Mouse (Mus musculus) ES-E14 (cell line): ENCODE results near the gene Nkd2. TPM values are rescaled to one million over a fixed set of nuclear protein-coding genes. Genes with fewer than 3 reads are reported as not detected.

ENCODE experiments used
- DNase-seq: peaks from one replicate; pipeline ENCODE4 v3.0.0-alpha.2; 2013; ENCODE audit warnings: low read depth, low spot score
- H3K27ac ChIP-seq: 2 replicates; pipeline ENCODE4 v1.5.1; 2012; ENCODE audit warnings: low read depth, mild to moderate bottlenecking, low read length, moderate library complexity, mixed read lengths; ENCODE audit not compliant: poor library complexity, insufficient read depth, severe bottlenecking
- H3K36me3 ChIP-seq: 2 replicates; pipeline ENCODE4 v1.6.1; 2012; ENCODE audit warnings: mild to moderate bottlenecking, low read length, moderate library complexity, mixed read lengths; ENCODE audit not compliant: control insufficient read depth, poor library complexity, insufficient read depth, severe bottlenecking
- H3K4me1 ChIP-seq, 2 experiments: fragments of 150-350 bp in 1 of 2; sonication (generic) in 1 of 2; 2 replicates each; pipeline ENCODE4 v1.6.1; 2012; ENCODE audit warnings: low read length in 2 of 2, mild to moderate bottlenecking in 1 of 2, mixed read lengths in 1 of 2; ENCODE audit not compliant: control insufficient read depth in 2 of 2, insufficient read depth in 2 of 2, poor library complexity in 1 of 2
- H3K4me3 ChIP-seq, 2 experiments: fragments of 150-350 bp in 1 of 2; sonication (generic) in 1 of 2; 2 replicates each; pipeline ENCODE4 v1.5.1; 2012; ENCODE audit warnings: low read length in 2 of 2, low read depth in 1 of 2, mild to moderate bottlenecking in 1 of 2, mixed read lengths in 1 of 2; ENCODE audit not compliant: insufficient read depth in 1 of 2, poor library complexity in 1 of 2, severe bottlenecking in 1 of 2
- H3K9ac ChIP-seq: 2 replicates; pipeline ENCODE4 v1.6.1; 2012; ENCODE audit warnings: low read depth, mild to moderate bottlenecking, low read length, mixed read lengths; ENCODE audit not compliant: poor library complexity, insufficient read depth, severe bottlenecking
- H3K9me3 ChIP-seq: fragments of 150-350 bp; sonication (generic); 2 replicates; pipeline ENCODE4 v1.6.1; 2012; ENCODE audit warnings: low read depth, mild to moderate bottlenecking, low read length; ENCODE audit not compliant: control insufficient read depth, insufficient read depth
- CHD2 ChIP-seq: IDR thresholded peaks from 2 replicates; pipeline ENCODE4 v1.6.1; 2014; ENCODE audit warnings: mild to moderate bottlenecking, low read depth, low read length, inconsistent platforms
- HCFC1 ChIP-seq: IDR thresholded peaks from 2 replicates; pipeline ENCODE4 v1.6.1; 2012; ENCODE audit warnings: low read length, inconsistent platforms, borderline replicate concordance; ENCODE audit not compliant: insufficient read depth
- MAFK ChIP-seq: IDR thresholded peaks from 2 replicates; pipeline ENCODE4 v1.6.1; 2014; ENCODE audit warnings: mild to moderate bottlenecking, low read depth, low read length, inconsistent platforms; ENCODE audit not compliant: insufficient read depth
- ZC3H11A ChIP-seq: IDR thresholded peaks from 2 replicates; pipeline ENCODE4 v1.6.1; 2012; ENCODE audit warnings: low read depth, mild to moderate bottlenecking, inconsistent platforms, low read length, borderline replicate concordance
- ZNF384 ChIP-seq: IDR thresholded peaks from 2 replicates; pipeline ENCODE4 v1.6.1; 2012; ENCODE audit warnings: low read depth, low read length, inconsistent platforms
- in situ Hi-C, 2 experiments: fragments of 600-800 bp; cut with MboI; formaldehyde crosslinking; loops; one replicate each; pipeline ENCODE4 v1.15.1; 2025; ENCODE audit warnings: low sequenced_read_pairs in 2 of 2, inconsistent platforms in 1 of 2; ENCODE audit not compliant: unreplicated experiment in 2 of 2
- total RNA-seq: library from RNA; depleted of rRNA; stranded (reverse); fragments of 300-350 nt; gene quantifications from 2 replicates; pipeline ENCODE4 v1.2.3, GENCODE M21; 2012; rRNA removed

The Nkd2 gene
- total RNA-seq: 1.8 and 2.6 TPM in 2 replicates

DNA sequence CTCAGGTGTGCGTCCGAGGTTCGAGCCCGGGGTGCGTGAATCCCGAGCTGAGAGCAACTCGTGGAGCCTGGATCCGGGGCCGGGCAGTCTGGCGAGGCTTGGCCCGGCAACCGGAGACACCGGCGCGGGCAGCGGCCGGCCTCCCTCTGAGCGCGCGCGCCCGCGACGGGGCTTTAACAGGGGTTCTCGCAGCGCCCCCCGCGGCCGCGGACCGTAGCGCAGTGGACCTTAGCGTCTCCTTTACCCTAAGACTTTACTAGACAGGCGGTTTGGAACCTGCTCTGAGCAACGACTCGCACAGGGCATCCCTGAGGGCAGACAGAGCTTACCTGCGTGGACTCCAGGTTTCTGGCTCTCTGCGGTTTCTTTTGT lies at the start of gene Nkd2:
TSS of gene Nkd2 (minus strand) at position 167 of the 372 bp plus-strand sequence.
- Histone ChIP-seq H3K9me3 (no peaks in the 10 kb centered on the region), H3K4me1 (peaks cover 0 to 2% of the 10 kb centered on the region in 2 experiments; a peak in 1 of 4 replicates), H3K9ac (peak within 1 kb of the TSS; percentile 75), H3K27ac (no peak within 1 kb of the TSS), H3K36me3 (no peaks in the 10 kb centered on the region), H3K4me3 (peak within 1 kb of the TSS; percentile 77 to 86)
- peak; percentile 62 for DNase-seq
- in situ Hi-C loops: no loop called here
- no peak for TF ChIP-seq ZC3H11A
- 0 out of 2 replicates have a peak, but pooled peaks have one; percentile 15 for TF ChIP-seq HCFC1

- no peak overlapping the region for H3K4me3 ChIP-seq
- no peak overlapping the region for H3K27ac ChIP-seq
- TF ChIP-seq HCFC1 (no peak), ZNF384 (no peak), CHD2 (no peak), ZC3H11A (no peak), MAFK (no peak)
- DNase-seq: no peak
- H3K36me3 ChIP-seq: no peaks in the 10 kb centered on the region
- H3K4me1 ChIP-seq: no peaks in the 10 kb centered on the region
- in situ Hi-C loops: no loop called here
- H3K9ac ChIP-seq: no peak overlapping the region
- H3K9me3 ChIP-seq: no peaks in the 10 kb centered on the region
Observed at GRCm38 (mm10) chr13:73892493-73893178, 45.2 kb upstream of the Nkd2 start.

GRCm38 (mm10) chr13:73887415-73887874 lies 40.0 kb upstream of the Nkd2 start:
- no peak overlapping the region for H3K27ac ChIP-seq
- no peak for DNase-seq

DNA sequence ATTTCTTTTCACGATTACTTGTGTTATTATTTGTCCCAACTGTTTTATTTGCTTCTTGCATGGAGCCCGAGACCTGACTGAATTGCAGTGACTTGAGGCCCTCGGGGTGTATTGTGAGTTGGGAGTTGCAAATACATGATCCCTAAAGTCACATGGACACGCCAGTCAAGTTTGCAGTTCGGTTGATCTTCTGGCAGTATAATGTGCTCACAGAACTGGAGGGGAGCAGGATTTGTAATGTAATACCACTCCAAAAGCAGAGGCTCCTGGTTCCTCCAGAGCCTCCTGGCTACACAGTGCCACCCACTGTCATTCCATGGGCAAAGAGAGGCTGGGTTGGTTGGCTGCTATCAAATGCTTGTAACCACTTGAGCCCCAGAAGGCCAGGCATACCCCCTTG lies 39.2 kb upstream of the Nkd2 start:
- Histone ChIP-seq H3K9ac (no peak overlapping the region), H3K27ac (no peak overlapping the region), H3K4me3 (no peak overlapping the region), H3K36me3 (no peaks in the 10 kb centered on the region), H3K4me1 (no peaks in the 10 kb centered on the region), H3K9me3 (no peaks in the 10 kb centered on the region)
- in situ Hi-C loops: no loop called here
- no peak for DNase-seq
- TF ChIP-seq ZC3H11A: no peak
- no peak for TF ChIP-seq MAFK
- no peak for TF ChIP-seq ZNF384
- no peak for TF ChIP-seq CHD2
- TF ChIP-seq HCFC1: no peak

More at GRCm38 (mm10) chr13:73887415-73887874, 40.0 kb upstream of the Nkd2 start:
- Histone ChIP-seq H3K4me1 (no peaks in the 10 kb centered on the region), H3K4me3 (no peak overlapping the region), H3K36me3 (no peaks in the 10 kb centered on the region), H3K9ac (no peak overlapping the region), H3K9me3 (no peaks in the 10 kb centered on the region)
- TF ChIP-seq ZC3H11A (no peak), CHD2 (no peak), MAFK (no peak), ZNF384 (no peak), HCFC1 (no peak)
- in situ Hi-C loops: no loop called here

DNA sequence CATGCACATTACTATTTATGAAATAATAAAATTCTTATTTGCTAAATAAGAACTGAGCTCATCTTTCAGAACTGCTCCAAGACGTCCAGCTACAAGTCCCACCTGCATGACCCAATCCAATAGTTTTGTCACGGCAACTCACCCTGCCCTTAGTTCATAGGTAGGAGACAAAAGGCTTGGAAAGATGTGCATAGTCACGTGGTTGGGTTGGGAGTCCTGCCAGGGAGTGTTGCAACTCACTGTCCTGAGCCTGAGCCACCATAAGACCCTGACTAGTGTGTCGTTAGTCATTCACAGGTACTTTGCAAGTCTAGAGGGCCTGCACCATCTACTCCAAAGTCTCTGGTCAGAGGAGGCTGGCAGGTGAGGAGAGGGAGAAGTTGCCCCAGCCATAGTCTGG lies 38.6 kb upstream of the Nkd2 start:
- Histone ChIP-seq H3K9ac (no peak overlapping the region), H3K36me3 (no peaks in the 10 kb centered on the region), H3K4me1 (no peaks in the 10 kb centered on the region), H3K9me3 (no peaks in the 10 kb centered on the region), H3K27ac (no peak overlapping the region), H3K4me3 (no peak overlapping the region)
- TF ChIP-seq ZNF384: no peak
- TF ChIP-seq CHD2: no peak
- TF ChIP-seq HCFC1: no peak
- TF ChIP-seq ZC3H11A: no peak
- TF ChIP-seq MAFK: no peak
- in situ Hi-C loops: no loop called here
- DNase-seq: no peak
